Mouse (Mus musculus) gastrocnemius, adult 2 months (tissue): Measurements from ENCODE around the gene Polr2l. TPM values are rescaled to one million over a fixed set of nuclear protein-coding genes. Genes with fewer than 3 reads are reported as not detected.

Source experiments
- DNase-seq: peaks from one replicate; pipeline ENCODE4 v3.0.0; 2022
- H3K27ac ChIP-seq: fragments of 200-600 bp; 2 replicates; pipeline ENCODE4 v1.8.1; 2022; ENCODE audit warnings: mild to moderate bottlenecking
- H3K4me3 ChIP-seq: fragments of 200-600 bp; 2 replicates; pipeline ENCODE4 v1.8.1; 2022; ENCODE audit warnings: mild to moderate bottlenecking, moderate library complexity
- CTCF ChIP-seq: fragments of 200-600 bp; IDR thresholded peaks from 2 replicates; pipeline ENCODE4 v1.8.1; 2022; ENCODE audit warnings: antibody characterized with exemption, mild to moderate bottlenecking, moderate library complexity
- intact Hi-C: fragments of 180-260 bp; cut with DNase I; formaldehyde crosslinking; loops from one replicate; pipeline ENCODE4 v1.15.1; 2025
- total RNA-seq, 2 experiments: library from RNA; stranded (reverse); gene quantifications; 2 replicates each; pipeline ENCODE4 v1.2.3; 2021

Gene Polr2l
- total RNA-seq, 2 experiments from 2014 or later, result 55.5 to 58.8 TPM

GRCm38 (mm10) chr7:141501820-141502555, 27.1 kb upstream of the Polr2l start:
- H3K4me3 ChIP-seq, result no peak overlapping the region
- TF ChIP-seq CTCF, result no peak
- intact Hi-C loops, result no loop called here
- DNase-seq, result no peak
- H3K27ac ChIP-seq, result no peak overlapping the region

- DNase-seq, result no peak
- intact Hi-C loops, result no loop called here
- no peak for TF ChIP-seq CTCF
- Histone ChIP-seq H3K4me3 (no peak overlapping the region), H3K27ac (peak overlapping the region; percentile 59)
Observed at GRCm38 (mm10) chr7:141497600-141497999, 22.7 kb upstream of the Polr2l start.

GRCm38 (mm10) chr7:141495940-141496339, 21.0 kb upstream of the Polr2l start:
- no peak for TF ChIP-seq CTCF
- no peak for DNase-seq
- H3K4me3 ChIP-seq, result no peak overlapping the region
- intact Hi-C loops, result no loop called here
- no peak overlapping the region for H3K27ac ChIP-seq

GRCm38 (mm10) chr7:141495379-141495778, 20.4 kb upstream of the Polr2l start:
- no peak for TF ChIP-seq CTCF
- Histone ChIP-seq H3K4me3 (no peak overlapping the region), H3K27ac (no peak overlapping the region)
- DNase-seq, result no peak
- intact Hi-C loops, result no loop called here

GRCm38 (mm10) chr7:141493729-141494128, 18.8 kb upstream of the Polr2l start:
- H3K27ac ChIP-seq, result no peak overlapping the region
- no peak overlapping the region for H3K4me3 ChIP-seq
- TF ChIP-seq CTCF, result no peak
- no peak for DNase-seq
- intact Hi-C loops, result no loop called here

GRCm38 (mm10) chr7:141492738-141493137, 17.8 kb upstream of the Polr2l start:
- Histone ChIP-seq H3K27ac (no peak overlapping the region), H3K4me3 (no peak overlapping the region)
- intact Hi-C loops, result no loop called here
- no peak for DNase-seq
- TF ChIP-seq CTCF, result no peak

- TF ChIP-seq CTCF, result peak; percentile 20; the same call in 1 of the 2 replicates
- intact Hi-C loops, result no loop called here
- Histone ChIP-seq H3K4me3 (no peak overlapping the region), H3K27ac (no peak overlapping the region)
- DNase-seq, result no peak
Observed at GRCm38 (mm10) chr7:141491151-141491550, 16.2 kb upstream of the Polr2l start.

- Histone ChIP-seq H3K27ac (no peak overlapping the region), H3K4me3 (no peak overlapping the region)
- intact Hi-C loops, result no loop called here
- no peak for TF ChIP-seq CTCF
- no peak for DNase-seq
Observed at GRCm38 (mm10) chr7:141487141-141487540, 12.2 kb upstream of the Polr2l start.

- Histone ChIP-seq H3K27ac (no peak overlapping the region), H3K4me3 (no peak overlapping the region)
- DNase-seq, result no peak
- intact Hi-C loops, result no loop called here
- TF ChIP-seq CTCF, result no peak
Observed at GRCm38 (mm10) chr7:141486239-141486638, 11.3 kb upstream of the Polr2l start.

GRCm38 (mm10) chr7:141485606-141486005, 10.7 kb upstream of the Polr2l start:
- H3K4me3 ChIP-seq, result no peak overlapping the region
- intact Hi-C loops, result no loop called here
- H3K27ac ChIP-seq, result no peak overlapping the region
- DNase-seq, result no peak
- no peak for TF ChIP-seq CTCF

GRCm38 (mm10) chr7:141485186-141485585, 10.3 kb upstream of the Polr2l start:
- no peak overlapping the region for H3K27ac ChIP-seq
- DNase-seq, result no peak
- H3K4me3 ChIP-seq, result no peak overlapping the region
- intact Hi-C loops, result no loop called here
- TF ChIP-seq CTCF, result no peak

- H3K4me3 ChIP-seq, result no peak overlapping the region
- no peak for TF ChIP-seq CTCF
- no peak overlapping the region for H3K27ac ChIP-seq
- no peak for DNase-seq
- intact Hi-C loops, result no loop called here
Observed at GRCm38 (mm10) chr7:141484186-141485120, 9.5 kb upstream of the Polr2l start.

- intact Hi-C loops, result no loop called here
- no peak for TF ChIP-seq CTCF
- no peak overlapping the region for H3K4me3 ChIP-seq
- no peak overlapping the region for H3K27ac ChIP-seq
- no peak for DNase-seq
Observed at GRCm38 (mm10) chr7:141483114-141483653, 8.3 kb upstream of the Polr2l start.
